Mouse (Mus musculus) hindbrain, embryonic 12.5 days (tissue): ENCODE measurements around the gene Ggcx. TPM values are rescaled to one million over a fixed set of nuclear protein-coding genes. Genes with fewer than 3 reads are reported as not detected.
"Not testable (repeated sequence)": the region's sequence is repeated elsewhere in the genome, so short reads cannot be mapped to it uniquely, and the experiment has no call there.

Experiments
- ATAC-seq: fragments of 200-750 bp; cut with Nextera tagmentation; 2 replicates; pipeline ENCODE4 v1.8.0; 2017; ENCODE audit warnings: moderate TSS enrichment; ENCODE audit not compliant: low FRiP score
- H3K27ac ChIP-seq: fragments of 300-500 bp; sonication (generic); 2 replicates; pipeline ENCODE4 v1.5.1; 2016; ENCODE audit warnings: mild to moderate bottlenecking
- H3K27me3 ChIP-seq: fragments of 300-500 bp; sonication (generic); 2 replicates; pipeline ENCODE4 v1.6.1; 2016; ENCODE audit warnings: mild to moderate bottlenecking
- H3K36me3 ChIP-seq: fragments of 300-500 bp; sonication (generic); 2 replicates; pipeline ENCODE4 v1.6.1; 2016; ENCODE audit warnings: mild to moderate bottlenecking
- H3K4me1 ChIP-seq: fragments of 300-500 bp; sonication (generic); 2 replicates; pipeline ENCODE4 v1.6.1; 2016
- H3K4me2 ChIP-seq: fragments of 300-500 bp; sonication (generic); replicated peaks from 2 replicates; pipeline ENCODE4 v1.6.1; 2016; ENCODE audit warnings: mild to moderate bottlenecking
- H3K4me3 ChIP-seq: fragments of 300-500 bp; sonication (generic); 2 replicates; pipeline ENCODE4 v1.5.1; 2016; ENCODE audit warnings: mild to moderate bottlenecking
- H3K9ac ChIP-seq: fragments of 300-500 bp; sonication (generic); 2 replicates; pipeline ENCODE4 v1.6.1; 2016; ENCODE audit warnings: mild to moderate bottlenecking, moderate library complexity
- H3K9me3 ChIP-seq: fragments of 300-500 bp; sonication (generic); replicated peaks from 2 replicates; pipeline ENCODE4 v1.6.1; 2016; ENCODE audit warnings: mild to moderate bottlenecking
- WGBS: fragments of 180-500 bp; shearing (Covaris S2); methylation state at CpG from one replicate; pipeline ENCODE4 v1.1.7; 2016; 5-methylcytosine and 5-hydroxymethylcytosine counted together
- polyA plus RNA-seq: library from polyadenylated mRNA; unstranded; fragments of >200 nt; fragmentation: Nextera tagmentation; extraction: Ambion mirVana; gene quantifications from 2 replicates; pipeline ENCODE4 v1.2.1, GENCODE M21; 2016

Gene Ggcx
- polyA plus RNA-seq, 1 experiment from 2014 or later, result 24.9 TPM

DNA sequence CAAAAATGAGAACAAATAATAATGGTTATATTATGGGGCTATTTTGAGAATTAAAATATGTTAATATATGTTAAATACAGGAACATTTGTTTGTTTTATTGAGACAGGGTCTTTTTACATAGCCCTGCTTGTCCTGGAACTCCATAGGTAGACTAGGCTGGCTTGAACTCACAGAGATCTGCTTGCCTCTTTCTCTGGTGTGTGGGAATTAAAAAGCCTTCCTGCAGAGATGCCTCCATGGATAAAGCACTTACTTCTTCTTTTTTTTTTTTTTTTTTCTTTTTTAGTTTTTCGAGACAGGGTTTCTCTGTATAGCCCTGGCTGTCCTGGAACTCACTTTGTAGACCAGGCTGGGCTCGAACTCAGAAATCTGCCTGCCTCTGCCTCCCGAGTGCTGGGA lies 64.6 kb downstream of the Ggcx start:
- H3K9me3 ChIP-seq, H3K27ac ChIP-seq, H3K4me2 ChIP-seq, ATAC-seq, H3K9ac ChIP-seq, H3K4me1 ChIP-seq, H3K4me3 ChIP-seq, H3K27me3 ChIP-seq, H3K36me3 ChIP-seq: not testable (repeated sequence)
- 95% methylated on average over 2 of the region's 3 CpGs for WGBS

DNA sequence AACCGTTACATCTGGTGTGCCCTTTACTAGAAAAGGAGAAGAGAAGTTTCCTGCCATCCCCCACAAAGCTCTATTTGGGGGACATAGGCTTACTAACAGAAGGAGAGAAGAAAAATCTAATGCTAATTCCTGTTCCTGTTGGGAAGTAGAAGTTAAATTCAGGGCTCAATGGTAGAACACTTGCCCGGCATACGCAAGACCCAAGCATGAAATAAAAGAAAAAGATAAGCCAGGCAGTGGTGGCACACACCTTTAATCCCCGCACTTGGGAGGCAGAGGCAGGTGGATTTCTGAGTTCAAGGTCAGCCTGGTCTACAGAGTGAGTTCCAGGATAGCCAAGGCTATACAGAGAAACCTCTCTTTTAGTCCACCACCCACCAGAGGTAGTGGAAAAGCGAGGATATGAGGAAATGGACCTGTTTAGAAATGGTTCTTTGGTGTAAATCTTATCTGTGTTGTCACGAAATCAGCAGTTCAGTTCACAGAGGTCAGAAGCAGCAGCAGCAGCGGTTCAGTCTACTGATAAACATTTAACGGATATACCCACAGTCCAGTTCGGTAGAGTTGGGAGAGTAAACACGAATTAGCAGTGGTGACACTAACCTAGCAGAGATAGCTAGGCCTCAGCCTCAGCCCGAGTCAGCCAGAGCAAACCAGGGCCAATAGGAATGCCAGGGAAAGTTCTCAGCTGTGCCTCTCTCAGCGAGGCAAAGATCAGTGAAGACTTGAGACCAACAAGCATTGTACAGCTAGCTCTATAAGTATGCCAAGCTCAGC lies 65.7 kb downstream of the Ggcx start:
- H3K4me1 ChIP-seq, result no peaks in the 10 kb centered on the region
- no peak overlapping the region for H3K4me3 ChIP-seq
- H3K9me3 ChIP-seq, result no peaks in the 10 kb centered on the region
- no peak for ATAC-seq
- WGBS, result 90% methylated on average over 12 of the region's 12 CpGs
- no peak overlapping the region for H3K4me2 ChIP-seq
- H3K27me3 ChIP-seq, result no peaks in the 10 kb centered on the region
- H3K9ac ChIP-seq, result no peak overlapping the region
- H3K27ac ChIP-seq, result no peak overlapping the region
- H3K36me3 ChIP-seq, result no peaks in the 10 kb centered on the region

DNA sequence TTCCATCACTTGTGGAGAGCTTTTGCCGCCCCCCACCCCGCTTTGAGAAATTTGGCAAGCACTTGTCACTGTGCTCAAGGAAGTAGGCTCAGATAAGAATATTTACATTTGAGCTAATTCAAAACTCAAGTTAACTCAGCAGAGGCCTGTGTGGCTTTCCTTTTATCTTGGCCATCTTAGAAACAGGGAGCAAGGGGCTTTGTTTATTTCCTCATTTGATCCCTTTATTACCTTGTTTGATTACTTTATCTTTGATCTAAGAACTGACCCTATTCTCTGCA lies 66.3 kb downstream of the Ggcx start:
- H3K36me3 ChIP-seq, result no peaks in the 10 kb centered on the region
- no peak overlapping the region for H3K9ac ChIP-seq
- WGBS, result 90% methylated on average over 2 of the region's 2 CpGs
- H3K27me3 ChIP-seq, result no peaks in the 10 kb centered on the region
- no peak overlapping the region for H3K4me2 ChIP-seq
- no peak for ATAC-seq
- H3K4me3 ChIP-seq, result no peak overlapping the region
- no peaks in the 10 kb centered on the region for H3K4me1 ChIP-seq
- no peaks in the 10 kb centered on the region for H3K9me3 ChIP-seq
- no peak overlapping the region for H3K27ac ChIP-seq

Other genes with a start within 250 kb of the Ggcx start
- gene Atoh8, start 178.7 kb upstream of the Ggcx start, polyA plus RNA-seq, result 12.4 and 13.7 TPM in 2 replicates
- not detected in 2 replicates for gene Sftpb, start 109.7 kb upstream of the Ggcx start, polyA plus RNA-seq
- 56.4 and 57.9 TPM in 2 replicates for gene Usp39, start 69.1 kb upstream of the Ggcx start, polyA plus RNA-seq
- 26.1 and 28.2 TPM in 2 replicates for gene 0610030E20Rik, start 67.0 kb upstream of the Ggcx start, polyA plus RNA-seq
- gene Tmem150a, start 58.9 kb upstream of the Ggcx start, polyA plus RNA-seq, result 8.5 and 10.0 TPM in 2 replicates
- gene Rnf181, start 47.4 kb upstream of the Ggcx start, polyA plus RNA-seq, result 95.0 and 98.3 TPM in 2 replicates
- gene Vamp5, start 33.8 kb upstream of the Ggcx start, polyA plus RNA-seq, result 10.0 and 11.0 TPM in 2 replicates
- gene Vamp8, start 23.6 kb upstream of the Ggcx start, polyA plus RNA-seq, result 43.9 and 45.5 TPM in 2 replicates
- gene Mat2a, start 25.2 kb downstream of the Ggcx start, polyA plus RNA-seq, result 405 and 424 TPM in 2 replicates
- gene Sh2d6, start 107.4 kb downstream of the Ggcx start, polyA plus RNA-seq, result 0.62 and 0.82 TPM in 2 replicates
- gene Capg, start 130.1 kb downstream of the Ggcx start, polyA plus RNA-seq, result 10.6 and 15.0 TPM in 2 replicates
- 17.6 and 18.1 TPM in 2 replicates for gene Elmod3, start 184.1 kb downstream of the Ggcx start, polyA plus RNA-seq
- gene Retsat, start 184.2 kb downstream of the Ggcx start, polyA plus RNA-seq, result 5.8 and 6.9 TPM in 2 replicates
- 38.8 and 39.2 TPM in 2 replicates for gene Tgoln1, start 202.7 kb downstream of the Ggcx start, polyA plus RNA-seq